Mouse (Mus musculus) frontal cortex, adult (tissue): ENCODE data around the gene Gm9970.

ENCODE experiments used
- ATAC-seq: cut with Nextera tagmentation; 2 replicates; pipeline ENCODE4 v1.9.2; 2017; ENCODE audit warnings: mild to moderate bottlenecking, moderate library complexity, mixed read lengths; ENCODE audit not compliant: low TSS enrichment

The Gm9970 gene

DNA sequence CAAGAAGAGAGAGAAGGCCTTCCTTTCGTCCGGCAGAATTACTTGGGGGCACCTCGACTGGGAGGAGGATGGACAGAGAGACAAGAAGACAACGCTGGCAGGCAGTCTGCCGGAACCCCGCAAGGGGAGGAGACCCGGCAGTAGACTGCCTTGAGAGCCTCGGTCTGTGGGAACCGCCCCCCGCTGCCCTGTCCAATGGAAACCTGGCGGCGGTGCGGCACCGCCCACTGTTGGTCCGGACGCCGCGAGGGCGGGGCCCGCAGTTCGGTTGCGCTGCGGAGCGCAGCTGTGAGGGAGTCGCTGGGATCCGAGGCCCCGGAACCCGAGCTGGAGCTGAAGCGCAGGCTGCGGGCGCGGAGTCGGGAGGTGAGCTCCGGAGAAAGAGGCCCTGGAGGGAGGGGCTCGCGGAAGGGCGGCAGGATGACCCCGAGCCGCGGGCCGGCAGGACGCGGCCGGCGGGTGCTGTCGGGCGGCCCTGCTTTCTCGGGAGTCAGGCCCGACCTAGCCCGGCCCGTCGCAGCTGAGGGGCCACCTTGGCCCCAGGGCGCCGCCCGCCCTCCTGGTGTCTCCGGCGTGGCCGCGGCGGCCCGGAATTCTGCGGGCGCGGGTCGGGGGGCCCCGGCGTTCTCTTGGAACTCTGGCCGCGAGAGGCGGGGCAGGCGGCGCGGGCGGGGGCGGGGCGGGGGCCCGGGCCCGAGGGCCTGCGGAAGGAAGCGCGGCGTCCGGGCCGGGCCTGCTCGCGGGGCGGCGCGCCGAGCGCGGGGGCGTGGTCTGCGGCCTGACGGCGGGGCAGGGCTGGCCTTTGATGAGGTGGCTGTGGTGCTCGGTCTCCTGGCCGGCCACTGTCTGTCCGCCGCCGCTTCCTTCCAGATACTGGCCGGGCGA is at the start of gene Gm9970, which contains the start of gene Nrbp1:
Gene Gm9970, minus strand, starts transcription at position 596 of the 885 bp plus-strand sequence.
Gene Nrbp1, plus strand, starts transcription at position 228 of the 885 bp plus-strand sequence.
- ATAC-seq: peak; percentile 97

- ATAC-seq: no peak
Observed at GRCm38 (mm10) chr5:31289626-31290230, 48.7 kb upstream of the Gm9970 start.

- ATAC-seq: no peak
Observed at GRCm38 (mm10) chr5:31288655-31289054, 47.6 kb upstream of the Gm9970 start.

DNA sequence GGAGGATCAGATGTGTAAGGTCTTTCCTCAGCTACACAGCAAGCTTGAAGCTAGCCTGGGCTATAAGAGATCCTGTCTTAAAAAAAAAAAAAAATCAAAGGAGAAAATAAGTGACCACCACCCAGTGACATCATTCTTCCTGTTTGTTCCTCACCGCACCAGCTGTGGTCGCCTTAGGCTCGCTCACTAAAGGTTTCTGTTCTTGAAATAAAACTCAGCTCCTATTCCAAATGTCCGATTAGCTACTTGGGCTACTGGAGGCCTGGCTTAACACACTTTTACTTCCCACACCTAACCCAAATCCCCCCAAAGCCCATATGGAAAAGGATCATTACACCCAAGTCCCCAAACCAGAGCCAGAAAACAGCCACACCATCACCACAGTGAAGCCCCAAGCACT is 47.2 kb upstream of the Gm9970 start:
- ATAC-seq: no peak

DNA sequence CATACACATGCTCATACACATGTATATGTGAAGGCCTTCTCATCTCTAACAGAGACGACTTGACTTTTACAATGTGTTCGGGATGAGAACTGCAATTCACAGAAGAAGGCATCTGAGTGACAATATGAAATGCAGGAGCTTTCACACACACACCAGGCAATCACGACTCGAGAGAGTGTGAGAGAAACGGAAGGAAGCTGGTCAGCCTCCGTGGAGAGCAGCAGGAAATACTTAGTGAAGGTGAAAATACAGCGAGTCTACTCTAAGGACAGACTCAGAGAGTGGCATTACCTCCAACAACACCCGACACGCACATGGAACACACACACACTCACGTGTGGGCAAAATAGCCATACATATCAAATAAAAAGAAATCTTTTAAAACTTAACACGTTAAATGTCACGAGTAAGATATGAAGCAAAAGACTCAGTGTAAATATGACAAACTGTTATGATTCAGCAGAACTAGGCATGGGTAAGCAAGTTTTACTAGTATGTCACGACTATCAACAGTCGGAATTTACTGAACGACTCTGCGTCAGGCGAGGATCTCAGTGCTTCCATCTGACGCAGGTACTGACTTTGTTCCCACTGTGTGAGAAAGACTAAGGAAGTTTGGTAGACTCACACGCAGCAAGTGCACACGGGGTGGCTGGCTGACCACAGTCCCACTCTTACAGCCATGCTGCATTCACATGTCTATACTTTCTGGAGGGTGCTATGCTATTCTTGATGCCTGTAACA is 38.4 kb upstream of the Gm9970 start:
- ATAC-seq: no peak

DNA sequence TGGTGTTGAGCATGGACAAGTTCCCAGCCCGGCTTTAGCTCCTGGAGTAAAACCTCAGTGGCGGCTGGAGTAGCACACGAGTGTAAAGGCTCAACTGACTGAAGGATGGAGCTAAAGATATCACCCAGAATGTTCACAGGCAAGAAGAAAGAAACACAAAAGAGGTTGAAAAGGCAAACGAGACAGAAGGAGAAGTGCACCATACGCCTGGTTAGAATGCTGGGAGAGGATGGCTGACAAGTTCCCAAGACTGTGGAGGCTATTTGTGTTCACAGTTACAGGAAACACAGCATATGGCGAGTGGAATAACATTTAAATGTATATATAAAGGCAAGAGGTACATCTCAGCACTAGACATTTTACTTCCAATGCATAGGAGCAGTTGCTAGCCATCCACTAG is 32.0 kb upstream of the Gm9970 start:
- ATAC-seq: peak; percentile 89

DNA sequence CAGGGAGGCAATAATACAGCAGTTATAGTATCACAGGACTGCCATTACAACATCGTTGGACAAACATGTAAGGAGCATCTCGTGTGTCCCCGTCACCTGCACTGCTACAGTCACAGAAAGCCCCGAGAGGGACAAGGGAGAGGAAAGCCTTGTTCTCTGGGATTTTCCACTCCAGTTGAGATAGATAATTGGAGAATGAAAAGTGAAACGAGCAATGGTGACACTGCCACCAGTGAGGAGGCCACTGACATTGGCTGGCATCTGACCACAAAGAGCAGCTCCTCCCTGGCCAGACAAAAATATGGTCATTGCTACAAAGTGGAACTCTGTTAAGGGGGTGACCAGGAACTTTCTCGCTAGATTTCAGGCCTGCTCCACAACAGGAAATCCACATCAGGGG is 26.7 kb upstream of the Gm9970 start:
- no peak for ATAC-seq

DNA sequence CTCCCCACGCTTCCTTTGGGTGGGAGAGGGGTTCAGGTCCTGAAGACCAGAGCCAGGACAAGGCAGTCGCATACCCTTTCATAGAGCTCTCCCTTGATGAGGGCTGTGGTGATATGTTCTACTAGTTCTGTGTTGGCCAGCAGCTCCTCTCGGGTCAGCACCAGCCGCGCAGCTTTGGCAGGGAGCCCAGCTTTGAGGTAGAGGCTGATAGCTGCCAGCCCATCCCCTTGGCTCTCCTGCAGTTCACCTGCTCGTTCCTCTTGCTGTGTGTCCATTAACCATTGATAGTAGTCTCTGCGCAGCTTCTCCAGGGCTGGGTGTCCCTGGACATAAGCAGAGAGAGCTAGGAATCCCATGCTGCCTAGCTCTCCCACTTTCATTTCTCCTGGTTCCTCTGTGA is 25.1 kb upstream of the Gm9970 start:
- no peak for ATAC-seq

DNA sequence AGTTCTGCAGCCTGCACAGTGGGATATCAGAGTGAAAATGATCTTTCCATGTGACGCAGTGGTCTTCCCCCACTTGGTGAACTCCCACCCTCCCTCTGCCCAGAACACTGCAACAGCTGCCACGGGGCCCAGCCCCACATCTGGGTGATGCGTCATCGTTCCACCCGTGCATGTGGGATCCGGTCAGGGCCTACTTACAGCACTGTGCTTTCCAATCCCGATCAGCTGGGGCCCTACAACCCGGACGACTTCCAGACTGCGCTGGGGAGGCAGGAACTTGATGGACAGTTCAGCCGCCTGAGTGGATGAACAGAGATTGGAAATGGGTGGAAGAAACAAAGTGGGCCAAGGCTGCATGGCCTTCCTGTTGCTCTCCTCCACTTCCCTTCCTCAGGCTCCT is 16.6 kb upstream of the Gm9970 start:
- ATAC-seq: no peak

- ATAC-seq: no peak
Observed at GRCm38 (mm10) chr5:31255971-31256370, 14.9 kb upstream of the Gm9970 start.

DNA sequence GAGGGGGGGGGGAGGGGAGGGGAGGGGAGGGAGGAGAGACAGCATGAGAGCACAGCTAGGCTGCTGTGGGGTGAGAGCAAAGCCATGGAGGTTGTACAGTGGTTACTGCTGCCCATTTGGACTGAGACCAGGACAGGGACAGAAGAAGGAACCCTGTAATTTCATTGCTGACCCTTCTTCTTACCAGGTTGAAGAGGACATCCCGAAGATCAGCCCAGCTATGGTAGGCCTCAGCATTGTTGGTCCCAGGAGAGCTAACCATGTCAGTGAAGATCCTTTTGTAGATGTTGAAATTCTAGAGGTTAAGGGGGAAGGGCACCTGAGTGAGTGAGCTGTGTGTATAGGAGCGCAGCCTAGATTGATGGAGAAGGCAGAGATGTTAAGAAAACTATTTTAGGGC is 14.3 kb upstream of the Gm9970 start:
- no peak for ATAC-seq

GRCm38 (mm10) chr5:31254901-31255300 is 13.9 kb upstream of the Gm9970 start:
- no peak for ATAC-seq

DNA sequence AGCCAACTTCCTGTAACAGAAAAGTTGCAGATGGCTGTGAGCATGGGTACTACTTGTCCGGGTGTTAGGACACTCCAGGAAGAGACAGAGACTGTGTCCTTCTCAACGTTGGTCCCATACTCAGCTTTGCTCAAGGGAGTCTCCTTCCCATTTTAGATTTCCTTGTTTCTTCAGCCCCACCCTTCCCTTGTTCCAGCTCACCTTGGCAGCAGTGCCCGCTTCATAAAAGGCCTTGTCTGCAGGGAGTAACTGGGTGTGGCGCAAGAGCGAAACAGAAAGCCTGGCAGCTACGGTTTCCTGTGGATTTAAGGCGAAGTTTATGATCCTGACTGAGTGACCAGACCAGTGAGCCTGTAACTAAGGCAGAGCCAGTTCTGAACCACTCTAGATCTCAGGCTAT is 13.4 kb upstream of the Gm9970 start:
- ATAC-seq: no peak

DNA sequence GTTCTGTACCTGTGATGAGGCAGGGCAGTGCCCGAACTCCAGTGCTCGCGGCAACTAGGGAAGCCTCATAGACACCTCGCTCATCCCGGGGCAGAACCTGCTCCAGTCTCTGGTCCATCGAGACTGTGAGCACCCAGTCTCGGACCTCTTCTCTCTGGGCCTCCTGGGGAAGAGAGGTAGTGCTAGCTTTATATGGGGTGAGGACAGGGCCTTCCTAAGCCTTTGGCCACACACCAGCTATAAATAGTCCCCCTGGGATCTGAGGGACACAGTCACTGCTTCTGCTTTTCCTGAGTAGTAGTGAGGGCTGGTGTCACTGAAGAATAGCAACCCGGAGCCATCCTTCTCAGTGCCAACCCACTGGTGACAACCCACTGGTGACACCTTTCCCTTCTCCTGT is 12.8 kb upstream of the Gm9970 start:
- ATAC-seq: no peak

- no peak for ATAC-seq
Observed at GRCm38 (mm10) chr5:31252795-31253545, 11.9 kb upstream of the Gm9970 start.

DNA sequence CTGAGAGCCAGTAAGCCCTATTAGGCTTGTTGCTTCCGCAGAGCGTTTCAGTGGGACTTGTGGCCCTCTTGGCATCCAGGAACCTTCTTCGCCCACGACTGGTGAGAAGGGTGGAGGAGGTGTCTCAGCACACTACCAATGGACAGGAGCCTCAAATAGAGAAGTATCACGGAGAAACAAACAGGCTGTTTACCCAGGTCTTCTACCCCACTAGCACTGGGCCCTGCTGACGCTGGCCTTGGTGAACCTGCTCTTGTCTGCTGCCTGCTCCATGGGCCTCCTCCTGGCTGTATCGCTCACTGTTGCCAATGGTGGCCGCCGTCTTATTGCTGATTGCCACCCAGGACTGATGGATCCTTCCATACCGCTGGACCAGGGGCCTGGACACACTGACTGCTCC is 11.1 kb upstream of the Gm9970 start:
- ATAC-seq: peak; percentile 25; the same call in 1 of the 2 replicates

DNA sequence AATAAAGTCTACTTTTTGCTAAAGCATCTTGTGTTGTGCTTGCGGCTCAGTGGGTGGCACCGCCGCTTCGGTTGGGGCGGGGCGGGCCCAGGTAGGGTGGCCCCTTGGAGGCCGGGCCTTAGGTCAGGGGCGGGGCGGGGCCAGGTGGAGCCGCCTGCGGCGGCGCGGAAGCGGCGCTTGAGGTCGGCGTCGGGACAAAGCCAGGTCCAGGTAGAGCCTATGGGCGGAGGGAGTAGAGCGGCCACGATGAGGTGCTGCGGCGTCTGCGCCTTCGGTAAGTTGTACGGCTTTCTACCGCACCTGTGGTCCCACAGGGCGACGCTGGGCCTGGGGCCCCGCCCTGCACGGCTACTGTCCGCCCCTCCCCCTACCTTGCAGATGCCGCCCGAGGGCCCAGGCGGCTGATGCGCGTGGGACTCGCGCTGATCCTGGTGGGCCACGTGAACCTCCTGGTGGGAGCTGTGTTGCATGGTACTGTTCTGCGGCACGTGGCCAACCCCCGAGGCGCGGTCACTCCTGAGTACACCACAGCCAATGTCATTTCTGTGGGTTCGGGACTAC is 10.6 kb upstream of the Gm9970 start, which contains the start of gene Krtcap3:
Gene Krtcap3, plus strand, starts transcription at position 151 of the 561 bp plus-strand sequence.
- ATAC-seq: peak; percentile 28

DNA sequence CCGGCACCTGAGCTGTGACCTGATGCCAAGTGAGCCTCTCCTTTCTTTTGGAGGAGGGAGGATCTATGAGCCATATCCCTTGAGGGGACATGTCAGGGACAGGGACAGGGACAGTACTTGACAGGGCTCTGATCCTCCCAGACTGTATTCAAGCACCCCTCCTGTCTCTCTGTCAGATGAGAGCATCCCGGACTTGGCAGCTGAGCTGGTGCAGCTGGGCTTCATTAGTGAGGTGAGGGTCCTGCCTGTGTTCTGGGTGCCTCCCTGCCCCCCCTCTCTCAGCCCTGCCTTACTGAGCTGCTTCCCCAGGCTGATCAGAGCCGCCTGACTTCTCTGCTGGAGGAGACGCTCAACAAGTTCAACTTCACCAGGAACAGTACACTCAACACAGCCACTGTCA is 9.7 kb upstream of the Gm9970 start:
- no peak for ATAC-seq

DNA sequence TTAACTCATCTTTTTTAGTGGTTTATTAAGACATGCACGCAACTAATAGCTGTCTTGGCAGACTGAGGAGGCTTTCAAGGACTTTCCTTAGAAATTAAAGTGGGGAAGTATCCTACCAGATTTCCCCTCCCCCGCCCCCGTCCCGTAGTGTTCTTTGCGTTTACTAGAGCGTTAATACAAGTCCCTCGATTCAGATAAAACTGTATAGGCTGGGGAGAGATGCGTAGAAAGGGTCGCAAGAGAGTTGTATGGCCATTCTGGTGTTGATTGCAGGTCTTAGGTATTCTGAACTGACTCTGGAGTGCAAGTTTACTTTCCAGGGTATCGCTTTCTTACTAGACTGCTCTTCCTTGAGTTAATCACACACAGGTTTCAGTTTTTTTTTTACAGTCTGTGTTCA is 1.2 kb upstream of the Gm9970 start:
- ATAC-seq: no peak

- peak; percentile 22 for ATAC-seq
Observed at GRCm38 (mm10) chr5:31241522-31242034, 546 bp upstream of the Gm9970 start.

- no peak for ATAC-seq
Observed at GRCm38 (mm10) chr5:31226641-31227040, 14.4 kb downstream of the Gm9970 start.
